Mouse (Mus musculus): ENCODE measurements around the gene Lad1.

The Lad1 gene

DNA sequence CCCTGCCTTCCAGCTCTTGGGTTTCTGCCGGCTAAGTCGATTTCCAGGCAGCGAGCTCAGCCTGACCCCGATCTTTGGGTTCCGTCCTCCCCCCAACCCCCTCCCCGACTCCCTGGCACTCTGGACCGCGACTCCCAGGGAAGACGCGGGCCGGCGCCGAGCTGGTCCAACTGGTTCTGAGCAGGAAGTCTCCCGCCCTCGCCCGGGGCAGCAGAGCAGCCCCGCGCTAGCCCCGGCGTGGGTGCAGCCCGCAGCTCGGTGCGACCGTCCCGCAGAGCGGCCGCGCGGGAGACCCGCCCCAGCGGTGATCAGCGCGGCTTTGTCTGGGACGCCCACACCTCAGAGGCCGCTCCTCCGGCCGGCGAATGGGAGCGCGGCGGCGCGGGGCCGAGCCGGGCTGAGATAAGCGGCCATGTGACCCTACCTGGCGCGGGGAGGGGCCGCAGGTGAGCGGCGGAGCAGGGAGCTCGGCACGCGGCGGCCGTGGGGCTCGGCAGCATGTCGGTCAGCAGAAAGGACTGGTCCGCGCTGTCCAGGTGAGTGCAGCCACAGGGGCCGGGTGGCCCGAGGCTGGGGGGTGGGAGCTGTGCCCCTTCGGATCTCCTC, at the start of gene Lad1:
Gene Lad1, plus strand, starts transcription at position 118 of the 606 bp plus-strand sequence.
- DNase-seq = no peak

DNA sequence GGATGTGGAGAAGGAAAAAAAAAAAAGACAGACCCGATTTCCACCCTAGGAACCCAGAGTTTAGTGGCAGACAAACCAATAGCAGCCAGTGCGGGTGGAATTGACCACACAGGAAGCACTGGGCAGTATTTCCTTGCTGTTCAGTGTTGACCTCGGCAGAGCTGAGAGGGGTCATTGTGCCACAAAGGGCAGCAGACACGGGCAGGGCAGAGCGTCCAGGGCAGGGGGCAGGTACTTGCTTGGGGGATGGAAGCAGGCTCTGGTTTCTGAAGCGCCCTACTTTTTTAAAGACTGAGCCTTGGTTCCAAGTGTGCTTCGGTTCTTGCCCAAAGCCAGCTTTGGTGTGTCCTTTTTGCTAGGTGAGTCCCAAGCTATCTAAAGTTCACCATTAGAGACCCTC, 48.2 kb upstream of the Lad1 start:
- no peak for DNase-seq

DNA sequence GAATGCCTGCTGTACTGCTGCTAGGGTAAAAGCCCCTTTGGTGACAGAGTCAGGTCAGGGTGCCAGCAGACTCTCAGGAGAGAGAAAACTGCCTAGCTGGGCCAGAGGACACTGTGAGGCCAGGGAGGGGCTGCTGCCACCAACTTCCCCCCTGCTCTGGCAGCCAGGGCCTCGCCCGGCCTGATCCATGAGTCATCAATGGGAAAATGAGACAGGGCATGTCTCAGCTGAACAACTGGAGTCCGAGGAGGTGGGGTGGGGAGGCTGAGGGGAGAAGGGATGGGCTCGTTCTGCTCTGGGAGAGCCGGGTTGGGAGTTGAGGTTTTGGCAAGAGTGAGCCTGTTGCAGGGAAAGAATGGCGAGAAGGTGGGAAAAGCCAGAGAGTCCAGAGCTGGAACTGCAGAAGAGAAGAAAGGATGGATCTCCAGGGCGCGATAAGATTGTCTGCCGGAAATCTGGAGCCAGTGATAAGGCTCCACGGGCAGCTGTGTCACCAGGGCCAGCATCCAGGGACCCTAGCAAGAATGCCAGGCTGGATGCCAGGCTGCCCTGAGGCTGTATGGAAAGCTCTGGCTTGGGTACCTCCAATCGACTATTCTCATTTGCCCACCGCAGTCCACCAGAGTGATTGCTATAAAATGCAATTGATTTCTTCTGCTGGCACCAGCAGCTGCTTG, 47.4 kb upstream of the Lad1 start:
- DNase-seq = no peak

DNA sequence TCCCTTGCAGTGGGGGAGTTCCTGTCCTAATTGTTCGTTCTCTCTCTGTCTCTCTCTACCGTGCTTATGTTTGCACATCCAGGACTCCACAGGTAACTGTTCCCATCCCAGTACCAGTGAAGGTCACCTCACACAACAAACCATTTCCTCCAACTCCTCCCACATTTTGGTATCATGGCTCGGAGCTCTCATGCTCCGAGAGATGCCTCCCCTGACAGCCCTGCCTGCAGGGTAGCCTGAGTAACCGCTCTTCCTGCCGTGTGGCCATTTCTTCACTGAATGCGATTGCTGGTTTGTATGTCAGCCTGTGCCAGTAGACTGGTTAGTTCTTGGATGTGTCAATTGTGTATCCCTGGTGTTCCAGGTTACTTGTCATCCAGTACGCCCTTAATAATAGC, 46.8 kb upstream of the Lad1 start:
- DNase-seq = no peak

DNA sequence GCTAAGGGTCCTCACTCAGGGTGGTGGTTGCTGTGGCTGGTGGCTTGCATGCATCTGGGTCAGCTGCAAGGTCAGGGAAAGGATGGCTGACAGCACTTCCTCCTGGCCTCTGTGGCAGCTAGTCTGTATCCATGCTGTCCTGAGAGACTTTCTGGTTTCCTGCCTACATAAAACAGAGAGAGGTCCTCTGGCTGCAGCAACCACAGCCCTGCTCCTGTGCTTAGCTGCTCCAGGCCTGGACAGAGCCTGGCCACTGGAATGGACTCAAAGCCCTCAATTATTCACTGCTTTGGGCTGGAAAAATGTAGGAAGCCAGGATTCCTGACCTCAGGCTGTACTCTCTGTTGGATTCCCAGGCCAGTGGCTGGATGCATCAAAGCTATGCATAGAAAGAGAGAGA, 41.8 kb upstream of the Lad1 start:
- DNase-seq = no peak

DNA sequence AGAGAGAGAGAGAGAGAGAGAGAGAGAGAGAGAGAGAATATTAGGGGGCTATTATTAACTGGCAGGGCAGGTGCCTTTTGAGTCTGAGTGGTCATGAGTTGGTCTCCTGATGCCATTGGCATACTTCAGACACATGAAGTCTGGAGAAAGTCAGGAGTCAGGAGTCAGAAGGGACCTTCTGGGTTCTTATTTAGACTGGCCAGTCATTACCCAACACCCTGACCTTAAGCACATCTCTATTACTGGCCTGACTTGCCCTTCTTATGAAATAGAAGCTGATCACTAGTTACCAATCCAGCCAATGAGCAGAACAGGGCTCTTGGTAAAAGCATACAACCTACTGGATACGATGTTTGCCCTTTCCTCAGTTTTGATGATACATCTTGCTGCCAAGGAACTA, 41.4 kb upstream of the Lad1 start:
- DNase-seq = no peak

DNA sequence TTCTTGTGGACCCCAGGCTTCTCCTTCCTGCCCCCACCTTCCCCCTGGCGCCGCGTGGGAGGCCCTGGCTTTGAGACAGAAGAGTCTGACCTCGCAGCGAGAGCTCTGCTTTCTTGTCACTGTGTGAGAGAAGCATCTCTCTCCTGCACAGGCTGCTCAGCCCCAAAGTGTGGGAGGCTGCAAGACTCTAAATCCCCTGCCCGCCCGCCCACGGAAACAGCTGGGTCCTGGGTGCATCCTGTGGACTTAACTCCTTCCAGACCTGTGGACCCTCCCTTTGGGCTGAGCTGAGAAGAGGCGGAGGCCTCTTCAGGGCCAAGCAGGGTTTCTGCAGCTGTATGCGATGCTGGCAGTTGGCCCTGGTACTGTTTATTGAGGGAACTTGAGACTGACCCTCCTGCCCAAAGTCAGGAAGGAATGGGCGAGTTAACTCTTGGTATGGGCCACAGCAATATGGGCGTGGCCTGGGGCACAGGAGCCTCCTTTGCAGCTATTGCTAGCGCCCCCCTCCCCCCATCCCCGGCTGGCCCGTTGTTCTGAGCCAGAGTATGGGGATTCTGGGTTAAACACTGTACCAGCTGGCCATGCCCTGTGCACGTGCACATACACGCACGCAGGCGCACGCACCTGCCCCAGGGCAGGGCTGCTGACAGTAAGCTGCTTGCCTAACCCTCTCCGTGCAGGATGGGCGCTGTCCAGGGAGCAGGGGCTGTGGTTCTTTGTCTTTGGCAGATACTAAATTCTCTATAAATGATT, 39.4 kb upstream of the Lad1 start, which contains the start of gene Tnni1:
Gene Tnni1, plus strand, starts transcription at position 655 of the 756 bp plus-strand sequence.
- DNase-seq = no peak

DNA sequence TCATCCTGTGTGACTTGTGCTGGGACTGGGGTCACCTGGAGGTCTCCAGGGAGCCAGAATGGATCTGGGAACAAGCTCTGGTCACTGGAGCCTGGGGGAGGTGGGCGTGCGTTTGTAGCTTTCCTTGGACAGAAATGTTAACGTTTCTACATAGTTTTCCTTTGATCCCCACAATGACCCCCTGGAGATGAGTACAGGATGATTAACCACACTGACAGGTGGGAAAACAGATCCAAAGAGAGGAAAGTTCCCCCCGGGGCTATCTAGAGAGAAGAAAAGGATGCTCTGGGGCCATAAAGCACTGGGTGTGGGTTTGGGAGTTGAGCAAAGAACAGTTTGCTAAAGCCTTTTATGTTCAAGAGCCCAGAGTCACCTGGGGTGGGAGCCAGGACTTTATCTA, 37.7 kb upstream of the Lad1 start:
- DNase-seq = no peak

DNA sequence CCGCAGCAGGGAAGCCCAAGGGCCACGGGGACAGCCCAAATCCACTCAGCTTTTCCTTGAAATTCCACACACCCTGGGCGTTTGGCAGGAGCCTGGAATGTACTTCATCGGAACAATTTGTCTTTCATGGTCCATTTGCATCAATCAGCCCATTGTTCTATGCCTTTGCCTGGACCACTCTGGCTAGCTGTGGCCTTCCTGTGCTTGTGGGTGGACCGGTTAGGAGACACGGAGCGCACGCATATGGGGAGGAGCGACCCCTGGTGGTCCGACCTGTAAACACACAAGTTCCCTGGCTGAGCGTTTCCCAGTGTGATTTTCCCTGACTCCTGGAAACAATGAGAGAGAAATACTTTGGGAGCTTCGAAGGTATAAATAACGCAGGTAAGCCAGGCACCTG, 37.2 kb upstream of the Lad1 start:
- peak; percentile 23 for DNase-seq

DNA sequence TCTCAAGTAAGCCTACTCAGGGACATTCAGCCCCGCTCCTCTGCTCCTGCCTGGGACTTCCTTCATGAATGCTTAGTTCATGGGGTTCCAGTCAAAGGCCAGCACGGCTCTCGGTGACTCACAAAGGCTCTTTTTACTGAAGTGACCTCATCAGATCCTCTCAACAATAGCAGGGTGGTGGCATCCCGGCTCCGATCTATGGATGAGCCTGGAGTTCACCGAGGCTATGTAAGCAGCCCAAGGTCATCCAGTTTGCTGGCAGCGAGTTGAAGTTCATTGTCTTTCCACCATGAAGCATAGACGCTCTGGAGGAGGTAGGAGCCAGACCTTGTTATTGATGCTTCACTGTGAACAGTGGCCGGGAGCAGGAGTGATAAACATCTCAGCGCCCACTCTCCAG, 35.6 kb upstream of the Lad1 start:
- DNase-seq = peak; percentile 14

DNA sequence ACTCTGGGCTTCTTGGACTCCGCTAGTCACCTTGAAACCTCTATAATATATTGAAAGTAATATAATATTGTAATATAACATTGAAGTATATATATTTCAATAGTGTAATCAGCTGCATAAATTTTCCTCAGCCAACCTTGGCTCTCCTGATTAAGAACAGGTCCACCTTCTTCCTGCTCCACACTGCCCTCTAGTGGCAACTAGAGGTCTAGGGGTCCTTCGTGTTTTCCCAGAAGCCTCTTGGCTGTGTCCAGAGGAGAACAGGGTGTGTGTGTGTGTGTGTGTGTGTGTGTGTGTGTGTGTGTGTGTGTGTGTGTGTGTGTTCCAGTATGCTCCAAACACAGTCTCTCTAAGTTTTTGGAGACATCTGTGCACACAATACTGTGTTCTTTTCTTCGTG, 30.6 kb upstream of the Lad1 start:
- no peak for DNase-seq

DNA sequence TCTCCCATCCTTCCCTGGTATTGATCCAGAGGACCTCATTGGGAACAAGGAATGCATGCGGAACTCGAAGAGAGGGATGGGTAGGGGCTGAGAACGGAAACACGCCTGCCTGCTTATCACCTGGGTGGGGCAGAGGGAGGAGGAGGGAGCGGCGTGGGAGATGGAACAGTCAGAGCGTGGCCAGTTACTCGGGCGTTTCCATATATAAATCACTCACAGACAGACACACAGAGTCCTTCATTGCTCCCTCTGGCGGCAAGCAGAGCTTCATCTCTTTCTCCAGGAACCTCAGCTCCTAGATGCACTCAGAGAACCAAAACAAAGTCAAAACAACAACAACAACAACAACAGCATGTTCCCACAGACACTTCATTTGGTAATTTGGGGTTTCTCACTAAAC, 29.7 kb upstream of the Lad1 start:
- no peak for DNase-seq

DNA sequence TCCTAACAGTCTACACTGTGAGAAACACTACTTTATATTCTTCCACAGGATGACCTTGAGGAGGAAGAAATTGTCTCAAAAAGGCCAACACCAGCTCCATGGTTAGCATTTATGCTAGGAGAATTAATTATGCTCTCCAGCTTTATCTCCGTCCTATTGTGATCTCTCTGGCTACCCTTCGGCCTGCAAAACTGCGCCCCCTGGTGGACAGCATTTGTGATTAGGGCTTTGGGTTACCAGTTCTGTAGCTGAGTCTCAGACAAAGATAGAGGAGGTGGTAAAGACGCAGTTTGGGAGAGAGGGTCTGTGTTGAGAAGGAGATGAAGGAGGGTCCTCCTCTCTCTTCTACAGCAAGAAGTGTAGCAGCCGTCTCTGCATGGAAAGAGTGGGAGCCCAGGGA, 28.6 kb upstream of the Lad1 start:
- no peak for DNase-seq

DNA sequence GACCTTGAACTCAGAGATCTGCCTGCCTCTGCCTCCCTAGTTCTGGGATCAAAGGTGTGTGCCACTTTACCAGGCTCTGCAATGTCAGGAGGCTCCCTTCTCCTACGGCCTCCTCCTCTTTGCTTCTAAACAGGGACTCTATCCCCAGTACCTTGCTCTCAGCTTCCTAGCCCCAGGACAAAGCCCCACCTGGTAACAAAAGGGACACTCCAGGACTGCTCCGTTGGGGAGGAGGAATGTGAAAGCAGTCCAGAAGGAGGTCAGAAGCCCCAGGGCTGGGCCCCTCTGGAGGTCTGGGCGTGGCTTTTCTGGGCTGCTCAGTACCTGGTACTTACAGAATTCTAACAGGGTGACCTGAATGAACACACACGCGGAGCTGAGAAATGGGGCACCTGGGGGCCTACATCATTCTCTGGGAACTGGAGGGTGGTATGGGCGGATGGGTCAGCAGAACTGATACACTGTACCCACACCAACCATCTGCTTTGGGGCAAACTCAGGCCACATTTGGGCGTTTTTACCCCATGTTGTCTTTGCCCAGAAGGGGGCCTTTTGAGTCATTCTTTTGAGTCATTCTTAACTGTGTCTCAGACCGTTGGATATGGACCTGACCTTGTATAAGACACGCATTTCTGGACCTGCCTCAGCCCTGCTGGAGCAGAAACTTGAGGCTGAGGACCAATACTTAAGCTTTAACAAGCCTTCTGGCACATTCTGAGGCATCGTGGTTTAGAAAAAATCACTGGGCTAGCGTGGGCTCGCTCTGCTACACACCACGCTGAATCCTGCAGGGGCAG, 26.1 kb upstream of the Lad1 start:
- DNase-seq = no peak

DNA sequence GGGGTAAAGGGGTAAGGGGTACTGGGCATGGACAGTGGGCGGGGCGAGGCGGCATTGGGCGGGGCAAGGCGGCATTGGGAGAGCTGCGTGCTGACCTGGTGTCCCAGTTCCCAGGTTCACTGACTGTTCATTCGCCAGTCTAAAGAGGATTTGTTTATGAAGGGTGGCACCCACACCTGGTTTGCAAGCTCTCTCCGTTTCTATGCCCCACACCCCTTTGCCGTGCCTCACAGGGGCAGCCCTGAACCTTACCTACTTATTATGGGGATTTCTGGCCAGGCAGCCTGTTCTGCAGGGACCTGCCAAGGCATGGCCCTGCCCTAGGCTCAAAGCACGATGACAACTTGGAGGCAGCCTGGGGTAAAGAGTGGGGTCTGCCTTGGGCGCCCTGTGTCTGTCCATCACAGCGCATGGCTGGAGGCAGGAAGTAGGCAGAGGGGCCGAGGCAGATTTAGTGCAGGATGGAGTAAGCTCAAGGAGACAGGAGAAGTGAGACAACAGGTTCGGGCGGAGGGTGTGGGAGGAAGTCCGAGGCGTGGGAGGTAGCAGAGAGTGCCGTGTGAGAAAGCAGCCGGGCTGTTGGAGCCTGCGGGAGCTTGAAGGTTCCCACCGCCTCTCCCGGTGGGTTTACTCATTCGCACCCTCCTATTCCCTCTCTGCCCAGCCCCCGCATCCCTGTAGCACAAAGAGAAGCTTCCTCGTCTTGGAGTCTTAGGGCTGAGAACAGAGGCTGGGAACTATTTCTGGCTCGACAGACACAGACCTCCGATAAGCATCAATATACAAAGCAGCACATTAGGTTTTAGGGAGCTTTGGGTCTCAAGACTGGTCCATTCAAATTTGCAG, 24.8 kb upstream of the Lad1 start:
- DNase-seq = no peak

DNA sequence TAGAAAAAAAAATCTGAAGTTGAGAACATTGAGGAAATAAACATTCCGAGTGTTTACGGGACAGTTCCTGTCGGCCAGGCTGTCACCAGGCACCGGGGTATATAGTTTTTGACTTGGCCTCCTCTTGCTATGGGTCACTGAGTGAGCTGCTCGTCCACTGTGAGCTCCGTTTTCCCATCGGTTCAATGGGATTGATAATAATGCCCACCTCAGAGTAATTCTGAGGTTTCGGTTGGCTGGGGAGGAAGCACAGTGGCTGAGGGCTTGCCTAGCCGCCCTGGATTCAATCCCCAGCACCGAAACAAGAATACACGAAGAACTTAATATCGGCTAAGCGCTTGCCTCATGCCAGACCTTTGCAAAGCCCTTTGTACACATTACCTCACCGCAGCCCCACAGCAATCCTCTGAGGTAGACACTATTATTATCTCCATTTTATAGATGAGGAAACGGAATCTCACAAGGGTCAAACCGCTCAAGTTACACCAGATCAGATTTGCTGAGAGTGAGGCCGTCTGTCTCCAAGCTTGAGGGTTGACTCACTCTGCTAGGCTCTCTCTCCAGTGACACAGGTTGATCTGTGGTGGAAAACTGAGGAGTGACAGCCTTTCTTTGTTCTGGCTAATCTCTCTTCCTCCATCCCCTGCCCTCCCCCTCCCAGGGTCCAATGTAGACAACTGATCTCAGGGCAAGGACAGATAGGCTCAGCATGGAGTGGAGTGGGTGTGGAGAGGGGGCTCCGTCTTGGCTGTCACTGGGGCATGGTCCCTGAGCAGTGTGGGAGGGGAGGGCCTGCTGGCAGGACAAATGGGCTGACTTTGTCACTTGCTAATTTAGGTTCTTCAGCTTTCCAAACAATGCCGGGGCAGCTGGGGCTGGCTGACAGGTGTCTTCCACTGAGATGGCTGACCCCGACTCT, 23.9 kb upstream of the Lad1 start:
- no peak for DNase-seq

DNA sequence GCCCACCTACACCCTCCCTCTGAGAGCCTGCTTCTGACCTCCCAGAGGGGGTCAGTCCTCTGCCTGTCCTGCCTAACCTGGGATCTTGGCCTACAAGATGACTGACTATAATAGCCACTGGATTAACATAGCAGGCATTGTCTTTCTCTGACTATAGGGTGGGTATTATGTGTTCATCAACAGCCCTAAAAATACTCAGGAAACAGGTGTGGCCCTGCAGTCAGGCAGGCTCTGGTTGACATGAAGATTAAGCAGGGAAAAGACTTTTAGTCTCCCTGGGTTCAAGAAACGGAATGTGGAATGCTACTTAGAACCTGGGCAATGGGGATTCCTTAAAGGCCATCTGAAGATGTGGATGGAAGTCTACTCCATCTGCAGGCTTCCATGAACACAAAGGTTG, 19.9 kb upstream of the Lad1 start:
- no peak for DNase-seq

DNA sequence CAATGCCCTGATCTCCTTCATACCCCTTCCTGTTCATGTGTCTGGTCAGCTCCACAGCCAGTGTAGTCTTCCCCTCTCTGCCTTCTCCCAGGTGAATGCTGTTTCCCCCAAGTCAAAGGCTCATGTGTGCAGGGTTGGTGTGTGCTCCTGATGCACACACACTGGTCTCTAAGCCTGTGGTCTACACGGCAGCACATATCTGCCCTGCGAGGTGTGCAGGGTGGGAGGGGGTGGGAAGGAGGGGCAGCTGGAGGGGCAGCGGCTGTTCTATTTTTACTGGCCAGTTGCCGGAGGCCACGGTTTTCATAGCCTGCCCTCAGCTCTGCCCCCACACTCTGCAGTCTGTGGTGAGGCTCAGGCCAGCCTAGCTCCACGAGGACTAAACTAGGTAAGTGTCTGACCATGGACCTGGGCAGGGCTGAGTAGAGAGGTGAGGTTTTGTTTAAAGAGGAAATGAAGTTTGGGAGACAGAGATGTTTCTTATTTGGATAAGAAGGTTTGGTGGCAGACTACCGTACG, 19.2 kb upstream of the Lad1 start:
- no peak for DNase-seq

DNA sequence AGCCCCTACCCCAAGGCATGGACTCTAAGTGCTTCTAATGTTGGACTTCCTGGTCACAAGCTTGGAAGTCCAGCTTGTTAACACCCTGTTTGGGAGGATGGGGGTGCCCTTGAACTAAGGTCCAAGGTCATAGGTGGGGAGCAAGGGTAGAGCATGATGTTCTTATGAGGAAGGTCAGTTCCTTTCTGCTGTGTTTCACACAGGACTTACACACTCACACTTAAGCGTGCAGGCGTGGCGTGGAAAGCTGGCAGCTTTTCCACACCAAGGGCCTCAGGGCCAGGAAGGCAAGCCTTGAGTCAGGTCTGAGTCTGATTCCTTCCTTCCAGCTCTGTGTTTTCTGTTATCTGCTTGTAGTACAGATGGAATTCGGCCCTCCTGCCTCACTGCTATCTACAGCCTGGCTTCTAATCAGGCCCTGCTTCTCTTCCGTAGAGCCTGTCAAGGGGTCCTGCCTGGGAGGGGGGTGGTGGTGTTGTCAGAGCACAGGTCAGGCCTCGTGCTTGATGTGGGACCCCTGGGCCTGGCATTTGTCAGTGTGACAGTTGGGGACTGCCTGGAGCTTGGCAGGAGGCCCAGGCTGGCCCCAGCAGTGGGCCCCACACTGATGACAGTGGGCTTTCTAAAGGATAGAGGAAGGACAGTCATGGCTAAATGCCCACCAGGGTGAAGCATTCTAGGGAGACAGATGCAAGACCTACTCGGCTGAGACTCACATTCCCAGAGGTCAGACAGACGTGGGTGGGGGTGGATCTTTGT, 18.0 kb upstream of the Lad1 start:
- no peak for DNase-seq

DNA sequence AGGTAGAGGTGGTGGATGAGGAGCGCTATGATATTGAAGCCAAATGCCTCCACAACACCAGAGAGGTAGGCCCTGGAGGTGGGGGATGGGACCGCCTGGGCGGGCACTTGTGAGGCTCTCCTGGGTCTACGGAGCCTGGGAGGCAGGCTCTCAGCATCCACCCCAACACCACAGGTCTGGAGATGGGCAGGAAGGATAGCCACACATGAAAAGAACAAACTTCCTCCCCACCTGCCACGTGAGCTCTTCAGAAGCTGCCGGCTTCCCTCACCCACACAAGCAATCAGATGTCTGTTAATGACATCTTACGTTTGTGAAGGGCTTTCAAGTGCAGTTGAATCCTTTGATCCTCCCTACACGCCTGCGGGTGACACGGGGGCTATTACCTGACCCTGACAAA, 10.9 kb upstream of the Lad1 start:
- DNase-seq = no peak
